Mouse (Mus musculus): ENCODE results near the gene Fam187b.
"Not testable (repeated sequence)": the region's sequence is repeated elsewhere in the genome, so short reads cannot be mapped to it uniquely, and the experiment has no call there.

The Fam187b gene

GRCm38 (mm10) chr7:30973501-30974289 is at the start of gene Fam187b:
Gene Fam187b (plus strand): TSS chr7:30973790.
- DNase-seq (ENCODE audit: extremely low spot score), result peak; percentile 90

- DNase-seq (ENCODE audit: extremely low spot score), result no peak
Observed at GRCm38 (mm10) chr7:30924071-30924470, 49.5 kb upstream of the Fam187b start.

GRCm38 (mm10) chr7:30924581-30924980 is 49.0 kb upstream of the Fam187b start, which contains the start of gene Hamp2:
Gene Hamp2 (minus strand): TSS chr7:30924681.
- not testable (repeated sequence) for DNase-seq (ENCODE audit: extremely low spot score)

- not testable (repeated sequence) for DNase-seq (ENCODE audit: extremely low spot score)
Observed at GRCm38 (mm10) chr7:30935422-30936099, 38.0 kb upstream of the Fam187b start.

- not testable (repeated sequence) for DNase-seq (ENCODE audit: extremely low spot score)
Observed at GRCm38 (mm10) chr7:30940070-30940469, 33.5 kb upstream of the Fam187b start.

GRCm38 (mm10) chr7:30942365-30942764 is 31.2 kb upstream of the Fam187b start:
- not testable (repeated sequence) for DNase-seq (ENCODE audit: extremely low spot score)

GRCm38 (mm10) chr7:30943909-30944635 is 29.5 kb upstream of the Fam187b start, which contains the start of gene Hamp:
Gene Hamp (minus strand): TSS chr7:30944032.
- no peak for DNase-seq (ENCODE audit: extremely low spot score)

- not testable (repeated sequence) for DNase-seq (ENCODE audit: extremely low spot score)
Observed at GRCm38 (mm10) chr7:30944706-30945105, 28.9 kb upstream of the Fam187b start.

- not testable (repeated sequence) for DNase-seq (ENCODE audit: extremely low spot score)
Observed at GRCm38 (mm10) chr7:30945466-30945865, 28.1 kb upstream of the Fam187b start.

- DNase-seq (ENCODE audit: extremely low spot score), result no peak
Observed at GRCm38 (mm10) chr7:30945876-30946275, 27.7 kb upstream of the Fam187b start.

- not testable (repeated sequence) for DNase-seq (ENCODE audit: extremely low spot score)
Observed at GRCm38 (mm10) chr7:30949902-30950301, 23.7 kb upstream of the Fam187b start.

- no peak for DNase-seq (ENCODE audit: extremely low spot score)
Observed at GRCm38 (mm10) chr7:30952441-30953265, 20.9 kb upstream of the Fam187b start.

- DNase-seq (ENCODE audit: extremely low spot score), result no peak
Observed at GRCm38 (mm10) chr7:30953459-30953858, 20.1 kb upstream of the Fam187b start.

GRCm38 (mm10) chr7:30954036-30954435 is 19.6 kb upstream of the Fam187b start:
- DNase-seq (ENCODE audit: extremely low spot score), result no peak

- DNase-seq (ENCODE audit: extremely low spot score), result no peak
Observed at GRCm38 (mm10) chr7:30954971-30955520, 18.5 kb upstream of the Fam187b start.

- peak; percentile 90 for DNase-seq (ENCODE audit: extremely low spot score)
Observed at GRCm38 (mm10) chr7:30955584-30956356, 17.8 kb upstream of the Fam187b start.

GRCm38 (mm10) chr7:30956357-30956751 is 17.2 kb upstream of the Fam187b start:
- DNase-seq (ENCODE audit: extremely low spot score), result no peak

- DNase-seq (ENCODE audit: extremely low spot score), result peak; percentile 85
Observed at GRCm38 (mm10) chr7:30956756-30957366, 16.7 kb upstream of the Fam187b start, which contains the start of gene Usf2. Gene Usf2 (minus strand): TSS chr7:30956803.

GRCm38 (mm10) chr7:30957367-30957783 is 16.2 kb upstream of the Fam187b start:
- DNase-seq (ENCODE audit: extremely low spot score), result peak; percentile 94

All from embryo, embryonic 9.5 days (tissue).